Mouse (Mus musculus) kidney, adult 2 months (tissue): ENCODE measurements around the gene Actl7a.

Source experiments
- CTCF ChIP-seq: fragments of 200-500 bp; conservative IDR thresholded peaks from 2 replicates; pipeline ENCODE4 v1.5.1; 2011; ENCODE audit warnings: low read depth, mild to moderate bottlenecking, control low read depth, low read length, moderate library complexity, mixed read lengths; ENCODE audit not compliant: insufficient read depth, insufficient read length
- POLR2A ChIP-seq: fragments of 200-500 bp; IDR thresholded peaks from one replicate; pipeline ENCODE4 v1.6.1; 2011; ENCODE audit warnings: low read depth, low read length, control low read depth

- no peak for TF ChIP-seq CTCF
- no peak for TF ChIP-seq POLR2A
Measured at GRCm38 (mm10) chr4:56757693-56758092, 14.5 kb downstream of the Actl7a start.
